Mouse (Mus musculus) CH12.LX (cell line): ENCODE measurements around the gene Dnase1l1.

ENCODE experiments used
- CTCF ChIP-seq, 2 experiments: IDR thresholded peaks in 1 of 2; conservative IDR thresholded peaks in 1 of 2; 2 replicates each; pipeline ENCODE4 v1.5.1; 2011 to 2012; ENCODE audit warnings: low read depth in 2 of 2, low read length in 2 of 2, improper control_type of control experiment in 1 of 2, inconsistent platforms in 1 of 2, mild to moderate bottlenecking in 1 of 2, moderate library complexity in 1 of 2
- EP300 ChIP-seq: IDR thresholded peaks from 2 replicates; pipeline ENCODE4 v1.6.1; 2011; ENCODE audit warnings: low read length, improper control_type of control experiment
- KAT2A ChIP-seq: IDR thresholded peaks from 2 replicates; pipeline ENCODE4 v1.6.1; 2012; ENCODE audit warnings: low read length, improper control_type of control experiment, inconsistent platforms; ENCODE audit not compliant: insufficient replicate concordance
- POLR2A ChIP-seq: IDR thresholded peaks from 2 replicates; pipeline ENCODE4 v1.6.1; 2011; ENCODE audit warnings: low read depth, mild to moderate bottlenecking, improper control_type of control experiment, low read length
- POLR2AphosphoS2 ChIP-seq: IDR thresholded peaks from 2 replicates; pipeline ENCODE4 v1.6.1; 2011; ENCODE audit warnings: low read depth, low read length, improper control_type of control experiment
- TCF12 ChIP-seq: IDR thresholded peaks from 2 replicates; pipeline ENCODE4 v1.6.1; 2014; ENCODE audit warnings: low read depth, mild to moderate bottlenecking, inconsistent platforms, low read length, improper control_type of control experiment

- TF ChIP-seq KAT2A (no peak), POLR2A (no peak), POLR2AphosphoS2 (no peak), TCF12 (no peak), EP300 (no peak), CTCF (conservative IDR thresholded peaks at IDR 0.05 in 1 of 2, IDR thresholded peaks at IDR 0.05 in 1 of 2; ENCODE audit: low read depth in 2 of 2, low read length in 2 of 2) (no peak)
These were observed 11.3 kb upstream of the Dnase1l1 start for GRCm38 (mm10) chrX:74293431-74293830.
